Mouse (Mus musculus): ENCODE data around the gene Alk.

DNA sequence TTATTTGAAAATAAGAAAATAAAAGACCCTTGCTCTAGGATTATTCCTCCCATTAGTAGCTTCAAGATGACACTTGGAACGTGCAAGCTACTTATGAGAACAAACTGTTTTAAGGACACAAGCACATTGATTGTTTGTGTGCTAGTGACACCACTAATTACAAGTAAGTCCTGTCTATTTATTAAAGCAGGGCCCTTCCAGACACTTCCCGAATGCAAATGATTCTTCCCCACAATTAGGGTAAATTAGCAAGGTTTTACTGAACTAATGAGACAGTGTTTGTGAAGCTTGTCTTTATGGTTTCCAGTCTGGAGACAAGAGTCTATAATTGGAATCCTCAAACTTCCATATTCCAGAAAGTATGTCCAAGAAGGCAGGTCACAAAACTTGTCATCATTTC, 523.0 kb downstream of the Alk start:
- TF ChIP-seq POLR2A (IDR thresholded peaks at IDR 0.05; ENCODE audit: insufficient read depth, low read depth, low read length) = no peak
- no peak for TF ChIP-seq CTCF (IDR thresholded peaks at IDR 0.05; ENCODE audit: insufficient read depth, low read depth, low read length)
